Mouse (Mus musculus) limb, embryonic 14.5 days (tissue): ENCODE measurements around the gene Tmod1. TPM values are rescaled to one million over a fixed set of nuclear protein-coding genes. Genes with fewer than 3 reads are reported as not detected.

Source experiments
- ATAC-seq: fragments of 200-750 bp; cut with Nextera tagmentation; 2 replicates; pipeline ENCODE4 v1.8.0; 2017; ENCODE audit warnings: low read depth, moderate number of reproducible peaks, moderate TSS enrichment; ENCODE audit not compliant: low FRiP score
- DNase-seq: peaks from one replicate; pipeline ENCODE4 v3.0.0-alpha.2; 2015; ENCODE audit warnings: low spot score
- H3K27ac ChIP-seq: fragments of 300-500 bp; sonication (generic); replicated peaks from 2 replicates; pipeline ENCODE4 v1.5.1; 2014; ENCODE audit warnings: low read depth, mild to moderate bottlenecking, low read length, moderate library complexity, mixed read lengths
- H3K27me3 ChIP-seq: fragments of 300-500 bp; sonication (generic); 2 replicates; pipeline ENCODE4 v1.6.1; 2014; ENCODE audit warnings: low read length, mixed read lengths; ENCODE audit not compliant: control insufficient read depth, insufficient read depth
- H3K36me3 ChIP-seq: fragments of 300-500 bp; sonication (generic); 2 replicates; pipeline ENCODE4 v1.6.1; 2014; ENCODE audit warnings: mild to moderate bottlenecking, low read length, moderate library complexity, mixed read lengths; ENCODE audit not compliant: control insufficient read depth, insufficient read depth
- H3K4me1 ChIP-seq: fragments of 300-500 bp; sonication (generic); 2 replicates; pipeline ENCODE4 v1.6.1; 2014; ENCODE audit warnings: antibody characterized with exemption, low read length, mixed read lengths; ENCODE audit not compliant: control insufficient read depth, insufficient read depth
- H3K4me2 ChIP-seq: fragments of 300-500 bp; sonication (generic); replicated peaks from 2 replicates; pipeline ENCODE4 v1.6.1; 2014; ENCODE audit warnings: low read depth, mild to moderate bottlenecking, low read length, moderate library complexity; ENCODE audit not compliant: severe bottlenecking
- H3K4me3 ChIP-seq: fragments of 300-500 bp; sonication (generic); replicated peaks from 2 replicates; pipeline ENCODE4 v1.5.1; 2014; ENCODE audit warnings: low read length
- H3K9ac ChIP-seq: fragments of 300-500 bp; sonication (generic); 2 replicates; pipeline ENCODE4 v1.6.1; 2014; ENCODE audit warnings: mild to moderate bottlenecking, low read depth, low read length, moderate library complexity; ENCODE audit not compliant: severe bottlenecking
- H3K9me3 ChIP-seq: fragments of 300-500 bp; sonication (generic); 2 replicates; pipeline ENCODE4 v1.6.1; 2016; ENCODE audit warnings: low read length; ENCODE audit not compliant: control insufficient read depth
- POLR2A ChIP-seq: fragments of 200-500 bp; IDR thresholded peaks from 2 replicates; pipeline ENCODE4 v1.8.0; 2012; ENCODE audit warnings: inconsistent platforms, mild to moderate bottlenecking, moderate library complexity, borderline replicate concordance; ENCODE audit not compliant: insufficient read depth, insufficient read length; ENCODE audit errors: extremely low read depth
- WGBS: fragments of 180-500 bp; shearing (Covaris S2); extraction: QIAGEN DNeasy Blood & Tissue Kit; methylation state at CpG from one replicate; pipeline ENCODE4 v1.1.7; 2014; 5-methylcytosine and 5-hydroxymethylcytosine counted together
- polyA plus RNA-seq, 2 experiments: library from polyadenylated mRNA; depleted of rRNA in 1 of 2; stranded (reverse) in 1 of 2; unstranded in 1 of 2; fragments of >200 nt; fragmentation: Nextera tagmentation in 1 of 2; extraction: Ambion mirVana in 1 of 2; gene quantifications; 2 replicates each; pipeline versions ENCODE4 v1.2.1 to v1.2.3; 2012 to 2014

Tmod1 gene
- polyA plus RNA-seq, 2 experiments = 10.8 to 15.8 TPM

DNA sequence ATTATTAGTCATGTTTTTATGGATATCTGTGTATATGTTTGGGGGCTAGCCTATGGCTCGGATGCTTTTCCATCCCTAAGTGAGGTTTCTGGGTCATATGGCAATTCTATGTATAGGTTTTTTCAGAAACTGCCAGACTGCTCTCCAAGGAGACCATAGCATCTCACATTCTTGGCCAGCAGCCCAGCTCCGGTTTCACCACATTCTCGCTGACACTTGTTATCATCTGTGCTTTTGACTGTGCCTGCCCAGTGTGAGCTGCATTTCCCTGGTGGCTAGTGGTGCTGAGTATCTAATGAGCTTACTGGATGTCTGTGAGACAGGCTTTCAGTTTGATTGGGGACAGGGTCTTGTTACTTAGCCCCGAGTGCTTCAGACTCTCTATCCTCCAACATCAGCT is 35.0 kb downstream of the Tmod1 start:
- Histone ChIP-seq H3K27me3 (no peaks in the 10 kb centered on the region), H3K36me3 (no peaks in the 10 kb centered on the region), H3K4me3 (no peak overlapping the region), H3K4me1 (no peaks in the 10 kb centered on the region), H3K27ac (no peak overlapping the region), H3K4me2 (no peak overlapping the region), H3K9me3 (no peaks in the 10 kb centered on the region), H3K9ac (no peak overlapping the region)
- WGBS = 48% methylated on average over 4 of the region's 4 CpGs
- TF ChIP-seq POLR2A = no peak
- ATAC-seq (peak; percentile 44), DNase-seq (peak; percentile 74)

DNA sequence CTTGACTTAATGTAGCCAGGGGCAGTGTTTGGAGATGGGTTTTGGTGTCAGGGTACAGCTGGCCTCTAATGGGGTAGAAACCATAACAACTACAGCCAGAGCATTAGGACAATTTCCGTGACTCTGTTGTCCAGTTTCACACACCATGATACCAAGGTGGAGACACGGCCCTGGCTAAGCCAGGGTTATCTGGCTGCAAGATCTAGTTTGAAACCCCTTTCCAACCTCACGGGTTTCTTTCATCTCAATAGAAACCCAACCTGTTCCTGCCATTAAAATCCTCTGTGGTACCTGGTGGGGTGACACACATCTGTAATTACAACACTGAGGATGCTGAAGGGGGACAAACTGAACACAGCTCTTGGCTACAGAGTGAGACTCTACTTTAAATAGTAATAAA is 36.9 kb downstream of the Tmod1 start:
- H3K36me3 ChIP-seq = no peaks in the 10 kb centered on the region
- DNase-seq (no peak), ATAC-seq (no peak)
- no peak overlapping the region for H3K4me2 ChIP-seq
- no peaks in the 10 kb centered on the region for H3K4me1 ChIP-seq
- TF ChIP-seq POLR2A = no peak
- H3K27me3 ChIP-seq = no peaks in the 10 kb centered on the region
- no peak overlapping the region for H3K4me3 ChIP-seq
- WGBS = 70% methylated on average over 3 of the region's 3 CpGs
- no peak overlapping the region for H3K27ac ChIP-seq
- H3K9ac ChIP-seq = no peak overlapping the region
- no peaks in the 10 kb centered on the region for H3K9me3 ChIP-seq

DNA sequence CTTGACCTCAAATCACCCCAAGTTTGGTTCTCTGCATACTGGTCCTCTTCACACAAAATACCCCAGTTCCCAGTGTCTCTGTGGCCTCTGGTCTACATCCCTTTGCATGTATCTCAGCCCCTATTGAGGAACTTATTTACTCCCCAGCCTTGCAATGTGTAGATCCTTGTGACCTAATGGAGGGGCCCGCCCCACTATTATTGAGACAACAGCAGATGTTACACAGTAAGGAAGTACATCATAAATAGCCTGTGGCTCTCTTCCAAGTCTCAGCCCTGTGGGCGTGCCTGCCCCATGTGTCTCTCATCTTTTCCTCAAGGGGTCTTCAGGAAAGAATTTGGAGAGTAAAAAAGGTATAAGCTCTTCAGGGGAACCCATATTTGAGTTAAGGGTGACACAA is 38.2 kb downstream of the Tmod1 start:
- Histone ChIP-seq H3K4me3 (no peak overlapping the region), H3K4me1 (no peaks in the 10 kb centered on the region), H3K9ac (no peak overlapping the region), H3K9me3 (no peaks in the 10 kb centered on the region), H3K4me2 (no peak overlapping the region), H3K36me3 (no peaks in the 10 kb centered on the region), H3K27me3 (no peaks in the 10 kb centered on the region), H3K27ac (no peak overlapping the region)
- ATAC-seq (no peak), DNase-seq (peak; percentile 59)
- 62% methylated on average over 2 of the region's 2 CpGs for WGBS
- no peak for TF ChIP-seq POLR2A

DNA sequence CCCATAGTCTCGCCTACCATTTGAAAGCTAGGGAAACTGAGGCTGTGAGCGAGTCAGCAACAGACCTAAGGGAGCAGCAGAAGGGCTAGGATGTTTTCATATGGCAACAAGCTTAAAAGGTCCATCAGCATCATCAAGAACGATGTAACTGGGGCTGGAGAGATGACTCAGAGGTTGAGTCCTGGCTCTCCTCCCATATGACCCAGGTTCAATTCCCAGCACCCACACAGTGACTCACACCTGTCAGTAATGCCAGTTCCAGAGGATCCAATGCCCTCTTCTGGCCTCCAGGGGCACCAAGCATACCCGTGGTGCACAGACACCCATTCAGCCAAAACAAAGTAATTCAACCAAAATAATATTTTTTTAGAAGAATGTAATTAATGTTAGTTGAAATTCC is 41.5 kb downstream of the Tmod1 start:
- 82% methylated on average over 4 of the region's 4 CpGs for WGBS
- Histone ChIP-seq H3K27ac (no peak overlapping the region), H3K9me3 (no peaks in the 10 kb centered on the region), H3K27me3 (no peaks in the 10 kb centered on the region), H3K4me1 (no peaks in the 10 kb centered on the region), H3K36me3 (no peaks in the 10 kb centered on the region), H3K9ac (no peak overlapping the region), H3K4me3 (no peak overlapping the region), H3K4me2 (no peak overlapping the region)
- no peak for ATAC-seq
- TF ChIP-seq POLR2A = no peak
- no peak for DNase-seq

DNA sequence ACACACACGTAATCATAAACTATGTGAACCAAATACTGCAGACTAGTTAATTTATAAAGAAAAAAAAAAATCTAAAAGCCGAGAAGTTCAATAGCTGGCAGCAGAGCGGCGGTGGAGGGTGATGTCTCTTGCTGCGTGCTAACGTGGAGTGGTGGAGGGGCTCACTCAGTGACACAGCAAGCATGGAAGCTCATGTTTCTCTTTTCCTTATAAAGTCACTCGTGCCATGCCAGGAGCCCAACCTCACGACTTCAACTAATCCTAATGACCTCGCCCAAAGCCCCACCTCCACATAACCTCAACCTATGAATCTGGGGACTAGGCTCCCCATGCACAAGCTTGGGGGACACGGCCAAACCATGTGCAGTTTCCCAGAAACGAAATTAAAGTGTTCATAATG is 43.8 kb downstream of the Tmod1 start:
- TF ChIP-seq POLR2A = no peak
- ATAC-seq (no peak), DNase-seq (no peak)
- Histone ChIP-seq H3K27ac (no peak overlapping the region), H3K9me3 (no peaks in the 10 kb centered on the region), H3K4me1 (no peaks in the 10 kb centered on the region), H3K4me3 (no peak overlapping the region), H3K9ac (no peak overlapping the region), H3K4me2 (no peak overlapping the region), H3K27me3 (no peaks in the 10 kb centered on the region), H3K36me3 (no peaks in the 10 kb centered on the region)
- 58% methylated on average over 11 of the region's 11 CpGs for WGBS

DNA sequence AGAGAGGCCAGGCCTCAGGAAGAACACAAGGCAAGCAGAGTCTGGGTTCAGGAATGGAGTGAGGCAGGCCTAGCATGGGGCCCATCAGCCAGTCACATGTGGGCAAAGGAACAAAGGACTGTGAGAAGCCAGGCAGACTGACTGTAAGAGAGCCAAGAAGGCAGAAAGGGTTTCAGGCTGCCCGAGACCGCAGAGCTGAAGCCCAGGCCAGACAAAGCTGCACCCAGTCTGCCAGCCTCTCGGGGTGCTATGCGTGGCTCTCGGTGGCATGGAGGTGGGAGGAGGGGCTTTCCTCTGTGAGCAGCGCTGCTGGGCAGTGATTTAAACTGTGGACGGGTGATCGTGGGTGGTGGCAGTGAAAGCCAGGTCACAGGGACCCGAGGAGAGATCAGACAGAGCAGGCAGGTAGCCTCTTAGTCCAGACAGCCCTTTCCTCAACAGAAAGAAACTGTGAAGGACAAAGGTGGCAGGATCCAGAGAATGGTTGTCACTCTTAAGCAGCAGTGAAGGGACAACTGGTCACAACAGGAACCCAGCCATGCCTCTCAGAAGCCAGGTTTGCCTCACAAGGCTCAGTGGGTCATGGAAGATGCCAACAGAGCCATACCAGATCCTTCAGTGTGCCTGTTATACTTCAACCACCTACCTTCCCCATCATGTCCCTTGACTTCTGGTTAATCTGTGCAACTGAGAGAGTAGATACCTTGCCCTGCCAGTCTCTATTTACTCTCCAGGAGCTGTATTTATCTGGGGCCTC is 45.9 kb downstream of the Tmod1 start:
- no peak for DNase-seq
- ATAC-seq = no peak
- 67% methylated on average over 9 of the region's 9 CpGs for WGBS
- H3K27me3 ChIP-seq = no peaks in the 10 kb centered on the region
- no peaks in the 10 kb centered on the region for H3K4me1 ChIP-seq
- H3K9ac ChIP-seq = no peak overlapping the region
- H3K9me3 ChIP-seq = no peaks in the 10 kb centered on the region
- H3K4me3 ChIP-seq = no peak overlapping the region
- H3K36me3 ChIP-seq = no peaks in the 10 kb centered on the region
- H3K27ac ChIP-seq = no peak overlapping the region
- no peak overlapping the region for H3K4me2 ChIP-seq
- no peak for TF ChIP-seq POLR2A
